Mouse (Mus musculus) cerebellum, postnatal 10 days (tissue): Measurements from ENCODE around the gene Cdkn1a.

ENCODE experiments used
- DNase-seq, 2 experiments: peaks; one replicate each; pipeline ENCODE4 v3.0.0; 2021; ENCODE audit warnings: mixed read lengths in 2 of 2

The Cdkn1a gene

DNA sequence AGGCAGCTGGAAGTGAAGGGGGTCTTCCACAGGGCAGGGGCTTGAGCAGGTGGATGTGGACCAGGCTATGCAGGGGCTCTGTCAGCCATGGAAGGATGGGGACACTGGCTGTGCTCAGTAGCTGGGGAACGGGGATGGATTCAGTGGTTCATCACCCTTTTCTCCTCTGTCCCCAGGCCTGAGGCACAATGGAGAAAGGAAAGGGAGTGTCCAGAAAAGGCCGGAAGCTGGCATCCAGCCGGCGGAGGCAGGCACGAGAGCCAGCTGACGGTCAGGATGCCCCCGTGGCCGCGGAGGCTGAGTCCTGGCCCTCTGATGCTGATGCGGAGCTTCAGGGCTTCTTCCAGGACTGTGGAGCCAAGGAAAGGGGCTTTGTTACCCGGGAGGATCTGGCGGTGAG lies 29.9 kb downstream of the Cdkn1a start:
- DNase-seq, result peak; percentile 76 to 78

DNA sequence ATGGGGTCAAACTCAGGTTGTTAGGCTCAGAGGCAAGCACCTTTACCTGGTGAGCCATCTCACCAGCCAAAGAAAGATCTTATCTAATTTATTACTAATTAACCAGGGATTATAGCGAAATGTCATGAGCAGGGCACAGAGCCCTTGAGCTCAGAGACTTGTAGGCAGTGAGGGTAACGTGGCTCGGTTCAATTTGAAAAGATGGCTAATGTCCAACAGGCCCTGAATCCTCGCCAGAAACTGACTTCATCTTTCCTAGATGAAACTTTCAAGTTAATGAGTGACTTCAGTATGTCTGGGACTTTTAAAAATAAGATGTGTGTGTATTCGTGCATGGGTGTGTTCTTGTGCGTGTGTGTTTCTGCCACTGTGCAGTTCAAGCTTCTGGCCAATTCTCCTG lies 32.0 kb downstream of the Cdkn1a start:
- DNase-seq, result peak in 1 of 2 experiments; percentile 15

DNA sequence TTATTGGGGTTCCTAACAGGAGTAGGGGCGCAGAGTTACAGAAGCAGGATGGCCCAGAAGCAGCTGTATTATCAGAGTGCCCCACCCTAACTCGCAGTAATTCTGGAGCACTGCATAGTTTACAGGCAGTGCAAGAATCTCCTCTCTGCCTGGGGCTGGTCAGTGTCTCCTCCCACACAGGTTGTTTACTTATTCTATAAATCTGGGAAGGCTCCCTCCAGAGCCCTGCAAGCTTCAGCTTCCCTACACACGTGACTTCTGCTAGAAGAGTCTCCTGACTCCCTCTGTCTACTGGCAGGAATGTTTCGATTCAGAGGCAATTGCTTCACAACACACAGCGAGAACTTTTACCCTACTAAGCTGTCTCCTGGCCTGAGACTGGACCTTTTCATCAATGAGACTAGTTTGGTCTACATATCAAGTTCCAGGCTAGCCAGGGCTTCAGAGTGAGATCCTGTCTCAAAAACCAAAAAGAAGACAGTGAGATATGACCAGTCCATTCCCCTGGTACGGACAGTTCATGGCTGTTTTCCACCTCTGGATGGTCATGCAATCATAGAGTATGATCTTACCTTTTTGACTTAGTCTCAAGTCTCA lies 32.9 kb downstream of the Cdkn1a start:
- peak in 1 of 2 experiments; percentile 0 for DNase-seq

DNA sequence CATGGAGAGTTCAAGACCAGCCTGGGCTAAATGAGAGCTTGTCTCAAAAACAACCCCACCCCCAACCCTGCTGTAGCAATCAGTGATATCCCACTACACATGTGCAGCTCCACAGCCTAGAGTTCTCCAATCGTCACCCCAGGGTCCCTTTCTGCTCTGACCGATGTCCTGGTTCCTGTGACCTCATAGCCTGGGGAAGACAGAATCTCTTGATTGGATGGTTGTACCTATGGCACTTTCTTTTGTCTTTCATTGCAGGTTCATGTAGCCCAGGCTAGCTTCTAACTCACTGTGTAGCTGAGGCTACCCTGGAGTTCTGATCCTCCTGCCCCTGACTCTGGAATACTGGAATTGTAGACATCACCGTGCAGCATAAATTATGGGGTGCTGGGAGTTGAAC lies 35.8 kb downstream of the Cdkn1a start:
- peak in 1 of 2 experiments; percentile 0 for DNase-seq

DNA sequence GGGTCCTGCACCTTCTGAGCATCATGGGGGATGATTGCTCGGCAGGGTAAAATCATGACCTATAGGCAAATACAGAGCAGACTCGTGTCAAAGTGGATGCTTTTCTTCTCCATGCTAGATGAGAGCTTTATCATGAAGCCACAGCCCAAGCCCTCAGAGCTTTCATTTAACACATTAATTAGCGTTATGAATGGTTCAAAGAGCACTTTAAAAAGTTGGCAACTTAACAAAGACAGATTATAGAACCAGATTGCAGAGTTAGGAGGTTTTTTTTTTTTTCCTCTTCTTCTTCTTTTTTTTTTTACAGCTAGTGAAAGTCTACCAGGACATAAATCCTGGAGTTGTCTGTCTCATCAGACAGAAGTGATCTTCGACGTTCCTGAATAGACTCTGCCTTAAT lies 38.6 kb downstream of the Cdkn1a start:
- DNase-seq, result no peak

DNA sequence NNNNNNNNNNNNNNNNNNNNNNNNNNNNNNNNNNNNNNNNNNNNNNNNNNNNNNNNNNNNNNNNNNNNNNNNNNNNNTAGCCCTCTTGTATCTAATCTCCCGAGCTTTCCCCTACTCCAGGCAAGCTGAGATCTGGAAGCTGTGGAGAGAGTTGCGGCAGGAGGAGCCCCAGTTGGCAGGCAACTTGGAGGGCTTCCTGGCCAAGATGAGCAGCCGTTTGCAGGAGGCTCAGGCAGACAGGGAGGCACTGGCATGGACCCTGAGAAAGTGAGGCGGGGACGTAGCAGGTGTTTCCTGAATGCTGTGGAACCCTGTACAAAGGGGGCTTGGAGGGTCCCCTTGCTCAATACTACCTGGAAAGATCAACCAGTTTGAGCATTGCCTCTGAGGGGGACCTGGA lies 44.3 kb downstream of the Cdkn1a start:
- DNase-seq, result peak; percentile 63 to 78

DNA sequence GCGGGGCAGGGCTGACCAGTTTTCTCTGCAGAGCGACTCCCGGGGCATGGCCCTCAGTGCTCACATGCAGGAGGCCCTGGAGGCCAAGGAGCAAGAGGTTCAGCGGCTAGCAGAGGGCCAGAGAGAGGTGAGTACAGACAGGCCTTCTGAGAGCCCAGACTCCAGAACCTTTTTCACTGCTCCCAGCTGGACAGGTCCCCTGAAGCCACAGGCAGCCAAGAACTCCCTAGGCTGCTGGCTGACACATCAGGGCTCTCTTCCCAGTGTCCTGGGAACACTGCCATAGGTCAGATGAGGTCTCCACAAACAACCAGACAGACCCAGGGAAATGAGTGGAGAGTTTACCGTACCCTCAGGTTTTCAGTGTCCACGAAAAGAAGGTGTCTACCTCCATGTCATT lies 45.5 kb downstream of the Cdkn1a start:
- DNase-seq, result peak; percentile 69 to 79

DNA sequence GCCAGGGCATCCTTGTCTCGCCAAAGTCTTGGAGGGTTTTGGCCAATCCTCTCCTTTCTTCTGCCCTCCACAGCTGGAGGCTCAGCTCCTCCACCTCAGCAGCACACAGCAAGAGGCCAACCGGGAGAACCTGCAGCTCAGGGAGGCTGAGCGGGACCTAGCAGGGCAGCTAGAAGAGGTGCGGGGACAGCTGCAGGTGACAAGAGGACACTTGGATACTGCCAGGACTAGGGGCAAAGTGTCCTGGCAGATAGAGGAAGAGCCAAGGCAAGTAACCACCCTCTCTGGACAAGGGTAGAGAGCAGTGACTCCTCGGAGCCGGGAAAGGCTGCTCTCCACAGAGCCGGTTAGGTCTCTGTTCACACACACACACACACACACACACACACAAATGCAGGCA lies 47.1 kb downstream of the Cdkn1a start:
- DNase-seq, result no peak

DNA sequence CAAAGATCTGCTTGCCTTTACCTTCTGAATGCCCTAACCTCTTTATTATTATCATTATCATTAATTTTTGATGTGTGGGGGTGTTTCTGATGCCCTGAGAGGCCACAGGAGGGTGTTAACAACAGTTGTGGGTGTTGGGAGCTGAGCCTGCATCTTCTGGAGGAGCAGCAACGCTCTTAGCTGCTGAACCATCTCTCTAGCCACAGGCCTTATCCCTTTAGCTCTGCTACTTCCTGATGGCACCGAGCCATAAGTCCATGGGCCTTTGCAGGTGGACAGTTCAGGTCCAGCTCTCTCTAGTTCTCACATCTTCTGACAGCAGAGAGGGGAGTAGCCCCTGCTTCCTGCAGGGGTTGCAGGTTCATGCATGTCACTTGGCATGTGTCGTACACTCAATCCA lies 50.8 kb downstream of the Cdkn1a start:
- DNase-seq, result no peak

DNA sequence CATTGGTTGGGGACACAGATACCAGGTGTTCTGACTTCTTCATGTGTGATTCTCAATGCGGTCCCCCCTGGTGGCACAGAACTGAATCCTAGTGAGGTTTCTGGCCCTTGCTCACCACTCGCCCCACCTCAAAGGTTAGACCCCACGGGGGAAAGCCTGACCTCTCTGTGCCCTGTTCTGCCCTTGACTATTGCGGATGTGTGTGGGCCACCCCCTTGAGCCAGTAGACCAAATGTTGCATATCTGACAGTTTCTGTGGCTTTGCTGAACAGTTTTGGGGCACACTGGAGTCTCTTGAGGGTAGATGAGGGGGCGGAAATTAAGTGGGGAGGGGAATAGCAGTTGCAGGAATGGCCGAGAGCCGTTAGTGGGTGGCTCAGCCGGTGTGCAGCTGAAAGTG lies 52.5 kb downstream of the Cdkn1a start:
- DNase-seq, result no peak

DNA sequence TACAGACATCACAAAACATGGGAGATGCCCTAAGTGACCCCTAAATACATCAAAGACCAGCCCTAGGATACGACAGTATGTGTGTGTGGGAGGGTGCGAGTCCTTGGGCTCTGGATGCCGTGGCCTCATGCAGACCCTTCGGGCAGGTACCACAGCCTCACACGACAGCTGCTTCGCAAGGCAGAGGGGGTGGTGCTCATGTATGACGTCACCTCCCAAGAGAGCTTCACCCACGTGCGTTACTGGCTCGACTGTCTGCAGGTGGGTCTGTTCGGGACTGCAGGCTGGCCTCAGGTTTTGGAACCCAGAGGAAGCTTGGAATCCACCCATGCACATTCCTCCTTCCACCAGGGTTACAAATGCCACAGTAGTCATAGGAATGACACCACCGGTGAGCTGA lies 54.3 kb downstream of the Cdkn1a start:
- DNase-seq, result no peak

DNA sequence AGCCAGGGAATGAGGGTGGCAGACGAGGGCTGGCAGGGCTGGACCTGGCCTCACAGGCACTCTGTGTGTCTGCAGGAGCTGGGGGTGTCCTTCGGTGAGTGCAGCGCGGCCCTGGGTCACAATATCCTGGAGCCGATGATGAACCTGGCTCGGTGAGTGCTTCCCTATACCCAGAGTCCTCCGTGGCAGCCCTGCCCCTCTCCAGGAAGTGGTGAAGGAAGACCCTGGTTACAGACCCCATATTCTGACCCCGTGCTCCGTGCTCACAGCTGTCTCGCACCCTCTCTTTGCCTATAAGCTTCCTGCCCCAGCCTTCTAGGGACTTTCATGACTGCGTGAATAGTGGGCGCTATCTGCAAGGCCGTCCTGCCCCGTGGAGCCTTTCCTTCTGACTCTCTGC lies 56.5 kb downstream of the Cdkn1a start:
- no peak for DNase-seq

DNA sequence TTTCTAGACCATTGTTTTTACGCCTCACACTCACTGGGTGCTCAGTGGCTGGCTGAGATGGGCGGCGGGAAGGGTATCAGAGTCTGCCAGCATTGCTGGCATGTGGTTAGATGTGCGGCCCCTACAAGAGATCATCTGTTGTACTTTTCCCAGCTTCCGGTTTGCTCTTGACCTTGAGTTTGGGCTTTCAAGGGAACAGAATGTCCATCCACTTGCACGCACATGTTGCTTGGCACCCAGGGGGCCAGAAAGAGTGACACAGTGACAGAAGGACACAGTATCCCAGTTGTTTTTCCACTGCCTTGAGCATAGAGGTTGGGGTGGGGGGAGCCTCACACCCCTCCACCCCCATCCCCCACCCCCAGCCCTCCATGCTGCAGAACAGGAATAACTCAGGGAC lies 57.0 kb downstream of the Cdkn1a start:
- no peak for DNase-seq

DNA sequence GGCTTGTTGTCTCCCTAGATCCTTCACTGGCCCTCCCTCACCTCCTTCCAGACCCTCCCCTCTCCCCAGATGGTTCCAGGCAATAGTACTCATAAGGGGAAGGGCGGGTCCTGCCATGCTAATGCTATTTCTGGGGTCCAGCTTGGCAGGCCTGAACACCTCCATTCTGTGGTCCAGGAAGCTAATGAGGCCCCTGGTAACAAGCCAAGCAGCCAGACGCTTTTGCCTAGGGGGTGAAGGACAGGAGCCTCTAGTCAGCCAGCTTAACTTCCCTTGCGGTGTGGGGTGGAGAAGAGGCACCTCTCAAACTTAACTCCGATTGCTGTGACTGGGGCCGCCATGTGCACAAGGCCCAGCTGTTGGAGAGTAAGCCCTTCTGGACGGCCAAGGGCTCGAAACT lies 59.0 kb downstream of the Cdkn1a start:
- peak; percentile 61 to 78 for DNase-seq
